Mouse (Mus musculus): ENCODE measurements around the gene Hist2h2aa1. TPM values are rescaled to one million over a fixed set of nuclear protein-coding genes. Genes with fewer than 3 reads are reported as not detected.

Hist2h2aa1 gene
- polyA plus RNA-seq, 1 experiment, result not detected

DNA sequence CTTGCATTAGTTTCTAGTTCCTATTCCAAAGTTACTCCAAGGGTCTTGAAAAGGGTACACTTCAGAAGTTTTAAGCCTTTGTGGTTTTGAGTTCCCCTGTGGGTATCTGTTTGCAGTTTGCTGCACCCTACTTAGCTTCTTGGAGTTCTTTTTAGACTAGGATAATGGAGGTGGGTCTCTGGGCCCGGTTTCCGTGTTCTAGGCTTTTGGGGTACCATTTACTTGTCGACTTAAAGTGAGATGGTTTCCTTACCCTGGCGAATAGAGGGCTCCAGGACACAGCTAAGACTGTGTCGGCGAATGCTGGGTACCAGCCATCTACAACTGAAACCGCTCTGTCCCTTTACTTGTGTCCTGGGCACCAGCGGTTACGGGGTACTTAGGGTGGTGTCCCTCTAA is 23.7 kb upstream of the Hist2h2aa1 start:
- Histone ChIP-seq H3ac (ENCODE audit: control insufficient read depth, insufficient read length) (no peak overlapping the region), H3K27me3 (ENCODE audit: control insufficient read depth, insufficient read depth, insufficient read length) (no peaks in the 10 kb centered on the region), H3K79me2 (ENCODE audit: control insufficient read depth, insufficient read depth) (no peaks in the 10 kb centered on the region), H3K4me3 (peak overlapping the region; percentile 47), H3K36me3 (ENCODE audit: control insufficient read depth, insufficient read depth) (no peaks in the 10 kb centered on the region), H3K4me2 (ENCODE audit: low read depth) (peak overlapping the region; percentile 93)
- TF ChIP-seq SRF (IDR thresholded peaks at IDR 0.05; ENCODE audit: control insufficient read depth, insufficient read length, low read depth) (no peak), USF1 (IDR thresholded peaks at IDR 0.05; ENCODE audit: low read depth) (no peak), E2F4 (IDR thresholded peaks at IDR 0.05; ENCODE audit: insufficient read depth) (no peak), MYOD1 (IDR thresholded peaks at IDR 0.05; ENCODE audit: control insufficient read depth in 1 of 3, insufficient read length in 2 of 3, low read depth in 2 of 3) (no peak), MYOG (IDR thresholded peaks at IDR 0.05; ENCODE audit: control insufficient read depth in 1 of 3, insufficient read depth in 1 of 3, insufficient read length in 2 of 3, low read depth in 2 of 3) (no peak), TCF3 (IDR thresholded peaks at IDR 0.05; ENCODE audit: insufficient read length, low read depth) (no peak), POLR2A (IDR thresholded peaks at IDR 0.05; ENCODE audit: insufficient read length, low read depth) (no peak)

DNA sequence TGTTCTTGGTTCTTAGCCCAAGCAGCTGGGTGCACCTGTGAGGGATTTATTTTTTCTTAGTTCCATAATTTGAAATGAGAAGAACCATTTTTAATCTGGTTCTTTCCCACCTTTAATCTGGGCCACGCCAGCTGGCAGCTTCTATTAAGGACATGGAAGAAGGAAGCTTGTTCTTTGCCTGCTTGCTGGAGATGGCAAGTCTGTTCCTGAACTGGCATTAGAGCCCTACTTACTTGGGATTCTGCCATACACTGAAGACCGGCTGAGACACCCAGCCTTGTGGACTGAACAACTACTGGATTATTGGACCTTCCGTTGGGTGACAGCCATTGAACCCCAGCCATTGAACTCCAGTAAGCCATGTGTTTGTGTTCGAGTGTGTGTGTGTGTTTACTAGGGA is 22.5 kb upstream of the Hist2h2aa1 start:
- Histone ChIP-seq H3K4me2 (ENCODE audit: low read depth) (peak overlapping the region; percentile 93), H3K79me2 (ENCODE audit: control insufficient read depth, insufficient read depth) (no peaks in the 10 kb centered on the region), H3K27me3 (ENCODE audit: control insufficient read depth, insufficient read depth, insufficient read length) (no peaks in the 10 kb centered on the region), H3K36me3 (ENCODE audit: control insufficient read depth, insufficient read depth) (no peaks in the 10 kb centered on the region), H3ac (ENCODE audit: control insufficient read depth, insufficient read length) (no peak overlapping the region), H3K4me3 (peak overlapping the region; percentile 47)
- no peak for TF ChIP-seq REST (IDR thresholded peaks at IDR 0.05; ENCODE audit: insufficient read depth, insufficient read length)
- no peak for TF ChIP-seq POLR2A (IDR thresholded peaks at IDR 0.05; ENCODE audit: insufficient read length, low read depth)
- TF ChIP-seq CEBPB (IDR thresholded peaks at IDR 0.05; ENCODE audit: insufficient read depth, poor library complexity, severe bottlenecking), result no peak
- TF ChIP-seq MYOG (IDR thresholded peaks at IDR 0.05; ENCODE audit: control insufficient read depth in 1 of 3, insufficient read depth in 1 of 3, insufficient read length in 2 of 3, low read depth in 2 of 3), result no peak
- no peak for TF ChIP-seq TCF12 (IDR thresholded peaks at IDR 0.05; ENCODE audit: insufficient read depth, poor library complexity, severe bottlenecking)
- no peak for TF ChIP-seq MAX (IDR thresholded peaks at IDR 0.05; ENCODE audit: low read depth)
- no peak for TF ChIP-seq TCF3 (IDR thresholded peaks at IDR 0.05; ENCODE audit: insufficient read length, low read depth)
- no peak for TF ChIP-seq E2F4 (IDR thresholded peaks at IDR 0.05; ENCODE audit: insufficient read depth)
- no peak for TF ChIP-seq POLR2AphosphoS2 (IDR thresholded peaks at IDR 0.05; ENCODE audit: insufficient read length, low read depth)
- no peak for TF ChIP-seq USF1 (IDR thresholded peaks at IDR 0.05; ENCODE audit: low read depth)
- no peak for TF ChIP-seq MYOD1 (IDR thresholded peaks at IDR 0.05; ENCODE audit: control insufficient read depth in 1 of 3, insufficient read length in 2 of 3, low read depth in 2 of 3)

DNA sequence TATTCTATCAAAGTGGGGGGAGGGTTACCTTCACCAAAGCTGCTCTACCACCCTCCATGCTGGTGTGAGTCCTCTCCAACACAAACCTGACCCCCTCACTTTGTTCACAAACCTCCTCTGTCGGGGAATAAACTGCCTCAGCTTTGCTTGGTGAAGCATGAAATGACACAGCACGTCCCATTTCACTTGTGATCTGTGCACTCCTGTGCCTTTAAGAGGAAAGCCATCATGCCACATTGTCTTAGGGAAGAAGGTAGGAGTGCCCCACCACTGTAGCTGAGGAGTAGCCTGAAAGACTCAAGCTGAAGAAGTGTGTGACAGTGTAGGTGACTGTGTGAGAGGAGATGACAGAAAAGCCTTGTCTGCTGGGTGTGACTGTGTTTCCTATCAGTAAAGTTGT is 19.9 kb upstream of the Hist2h2aa1 start:
- Histone ChIP-seq H3K36me3 (ENCODE audit: control insufficient read depth, insufficient read depth) (no peaks in the 10 kb centered on the region), H3ac (ENCODE audit: control insufficient read depth, insufficient read length) (no peak overlapping the region), H3K4me2 (ENCODE audit: low read depth) (no peak overlapping the region), H3K4me3 (no peak overlapping the region), H3K27me3 (ENCODE audit: control insufficient read depth, insufficient read depth, insufficient read length) (no peaks in the 10 kb centered on the region), H3K79me2 (ENCODE audit: control insufficient read depth, insufficient read depth) (no peaks in the 10 kb centered on the region)
- no peak for TF ChIP-seq CEBPB (IDR thresholded peaks at IDR 0.05; ENCODE audit: insufficient read depth, poor library complexity, severe bottlenecking)
- TF ChIP-seq REST (IDR thresholded peaks at IDR 0.05; ENCODE audit: insufficient read depth, insufficient read length), result no peak
- no peak for TF ChIP-seq E2F4 (IDR thresholded peaks at IDR 0.05; ENCODE audit: insufficient read depth)
- no peak for TF ChIP-seq POLR2AphosphoS2 (IDR thresholded peaks at IDR 0.05; ENCODE audit: insufficient read length, low read depth)
- no peak for TF ChIP-seq TCF3 (IDR thresholded peaks at IDR 0.05; ENCODE audit: insufficient read length, low read depth)
- TF ChIP-seq MYOG (IDR thresholded peaks at IDR 0.05; ENCODE audit: control insufficient read depth in 1 of 3, insufficient read depth in 1 of 3, insufficient read length in 2 of 3, low read depth in 2 of 3), result no peak

DNA sequence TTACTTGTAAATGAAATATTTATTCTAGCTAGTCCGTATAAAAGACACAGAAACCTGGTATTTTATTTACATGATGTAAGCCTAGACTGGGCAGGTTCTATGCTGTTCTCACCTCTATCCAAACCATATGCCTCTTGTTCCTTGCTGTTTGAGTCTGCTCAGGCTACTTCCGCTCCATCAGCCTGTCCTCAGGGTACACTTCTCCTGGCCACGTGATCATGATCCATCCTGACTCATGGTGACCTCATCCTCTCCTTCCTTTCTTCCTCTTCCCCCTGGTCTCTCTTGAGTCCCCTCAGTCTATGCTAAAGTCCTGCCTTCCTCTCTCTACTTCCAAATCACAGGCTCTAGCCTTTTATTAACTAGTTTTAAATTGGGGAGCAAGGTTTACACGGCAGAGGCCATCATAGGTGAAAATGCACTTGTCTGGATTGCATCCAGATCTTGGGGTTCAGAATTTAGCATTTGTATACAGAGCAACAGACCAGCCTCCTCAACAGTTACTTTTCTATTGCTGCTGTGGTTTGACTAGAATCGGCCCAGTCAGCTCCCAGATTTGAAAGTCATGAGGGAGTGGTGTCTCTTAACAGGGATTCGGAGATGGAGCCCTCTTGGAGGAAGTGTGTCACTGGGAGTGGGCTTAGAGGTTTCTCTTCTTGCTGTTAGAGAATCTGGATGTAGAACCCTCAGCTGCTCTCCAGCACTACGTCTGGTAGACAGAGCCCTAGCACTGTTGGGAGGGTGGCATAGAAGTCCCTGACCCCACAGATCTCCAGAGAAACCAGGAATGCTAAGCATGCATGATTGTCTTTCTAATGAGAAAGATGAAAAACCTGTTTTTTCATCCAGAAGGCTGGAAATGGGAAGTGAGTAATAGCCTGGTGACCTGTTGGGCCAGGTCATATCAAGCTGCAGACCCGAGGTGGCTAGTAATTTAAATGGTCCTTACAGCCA is 18.3 kb upstream of the Hist2h2aa1 start:
- Histone ChIP-seq H3ac (ENCODE audit: control insufficient read depth, insufficient read length) (no peak overlapping the region), H3K4me3 (no peak overlapping the region), H3K79me2 (ENCODE audit: control insufficient read depth, insufficient read depth) (no peaks in the 10 kb centered on the region), H3K36me3 (ENCODE audit: control insufficient read depth, insufficient read depth) (no peaks in the 10 kb centered on the region), H3K27me3 (ENCODE audit: control insufficient read depth, insufficient read depth, insufficient read length) (no peaks in the 10 kb centered on the region), H3K4me2 (ENCODE audit: low read depth) (peak overlapping the region; percentile 58)
- TF ChIP-seq MYOD1 (IDR thresholded peaks at IDR 0.05; ENCODE audit: control insufficient read depth in 1 of 3, insufficient read length in 2 of 3, low read depth in 2 of 3) (no peak), USF1 (IDR thresholded peaks at IDR 0.05; ENCODE audit: low read depth) (peak; percentile 99), POLR2A (IDR thresholded peaks at IDR 0.05; ENCODE audit: insufficient read length, low read depth) (peak; percentile 44)

DNA sequence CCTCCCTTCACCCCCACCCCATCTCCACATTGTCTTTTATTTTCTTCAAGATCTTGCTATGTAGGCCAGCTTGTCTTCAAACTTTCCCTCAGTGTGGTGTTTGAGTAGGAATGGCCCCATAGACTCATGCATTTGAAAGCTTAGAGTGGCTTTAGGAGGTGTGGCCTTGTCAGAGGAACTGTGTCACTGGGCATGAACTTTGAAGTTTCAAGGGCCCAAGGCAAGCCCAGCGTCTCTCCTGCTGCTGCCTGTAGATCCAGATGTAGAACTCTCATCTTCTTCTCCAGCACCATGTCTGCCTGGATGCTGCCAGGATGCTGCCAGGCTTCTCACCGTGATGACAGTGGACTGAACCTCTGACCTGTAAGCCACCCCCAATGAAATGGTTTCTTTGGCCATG is 16.5 kb upstream of the Hist2h2aa1 start:
- H3K4me3 ChIP-seq, result no peak overlapping the region
- no peak for TF ChIP-seq CEBPB (IDR thresholded peaks at IDR 0.05; ENCODE audit: insufficient read depth, poor library complexity, severe bottlenecking)
- no peak for TF ChIP-seq MYOG (IDR thresholded peaks at IDR 0.05; ENCODE audit: control insufficient read depth in 1 of 3, insufficient read depth in 1 of 3, insufficient read length in 2 of 3, low read depth in 2 of 3)
- no peak for TF ChIP-seq TCF3 (IDR thresholded peaks at IDR 0.05; ENCODE audit: insufficient read length, low read depth)
- TF ChIP-seq USF1 (IDR thresholded peaks at IDR 0.05; ENCODE audit: low read depth), result no peak
- no peak for TF ChIP-seq REST (IDR thresholded peaks at IDR 0.05; ENCODE audit: insufficient read depth, insufficient read length)
- no peak for TF ChIP-seq POLR2A (IDR thresholded peaks at IDR 0.05; ENCODE audit: insufficient read length, low read depth)
- no peak for TF ChIP-seq MYOD1 (IDR thresholded peaks at IDR 0.05; ENCODE audit: control insufficient read depth in 1 of 3, insufficient read length in 2 of 3, low read depth in 2 of 3)
- TF ChIP-seq MAX (IDR thresholded peaks at IDR 0.05; ENCODE audit: low read depth), result no peak
- TF ChIP-seq E2F4 (IDR thresholded peaks at IDR 0.05; ENCODE audit: insufficient read depth), result no peak
- TF ChIP-seq TCF12 (IDR thresholded peaks at IDR 0.05; ENCODE audit: insufficient read depth, poor library complexity, severe bottlenecking), result no peak
- TF ChIP-seq SRF (IDR thresholded peaks at IDR 0.05; ENCODE audit: control insufficient read depth, insufficient read length, low read depth), result no peak
- no peak for TF ChIP-seq POLR2AphosphoS2 (IDR thresholded peaks at IDR 0.05; ENCODE audit: insufficient read length, low read depth)
- H3K36me3 ChIP-seq (ENCODE audit: control insufficient read depth, insufficient read depth), result no peaks in the 10 kb centered on the region
- H3ac ChIP-seq (ENCODE audit: control insufficient read depth, insufficient read length), result no peak overlapping the region
- H3K79me2 ChIP-seq (ENCODE audit: control insufficient read depth, insufficient read depth), result no peaks in the 10 kb centered on the region
- H3K4me2 ChIP-seq (ENCODE audit: low read depth), result no peak overlapping the region
- H3K27me3 ChIP-seq (ENCODE audit: control insufficient read depth, insufficient read depth, insufficient read length), result no peaks in the 10 kb centered on the region

All from myocyte (in vitro differentiated cells).